Mouse (Mus musculus) CH12.LX (cell line): Measurements from ENCODE around the gene Dpp4. TPM values are rescaled to one million over a fixed set of nuclear protein-coding genes. Genes with fewer than 3 reads are reported as not detected.

Experiments
- DNase-seq: peaks from one replicate; pipeline ENCODE4 v3.0.0-alpha.2; 2013; ENCODE audit errors: extremely low read depth
- H3K27ac ChIP-seq: 2 replicates; pipeline ENCODE4 v1.5.1; 2012; ENCODE audit warnings: low read depth, mild to moderate bottlenecking, control low read depth, moderate library complexity; ENCODE audit not compliant: insufficient read depth
- H3K27me3 ChIP-seq: replicated peaks from 2 replicates; pipeline ENCODE3; 2012; ENCODE audit warnings: inconsistent platforms
- H3K36me3 ChIP-seq, 2 experiments: replicated peaks in 1 of 2; 2 replicates each; pipeline versions ENCODE3 to v1.6.1; 2012; ENCODE audit warnings: inconsistent platforms in 1 of 2, low read length in 1 of 2, mild to moderate bottlenecking in 1 of 2, mixed read lengths in 1 of 2, moderate library complexity in 1 of 2; ENCODE audit not compliant: control insufficient read depth in 1 of 2, insufficient read depth in 1 of 2
- H3K4me1 ChIP-seq, 2 experiments: 2 replicates each; pipeline ENCODE4 v1.6.1; 2012; ENCODE audit warnings: inconsistent platforms in 1 of 2, moderate library complexity in 1 of 2; ENCODE audit not compliant: insufficient read depth in 2 of 2, control insufficient read depth in 1 of 2
- H3K4me2 ChIP-seq: 2 replicates; pipeline ENCODE4 v1.6.1; 2012; ENCODE audit warnings: low read depth, mild to moderate bottlenecking, control low read depth; ENCODE audit not compliant: poor library complexity, insufficient read depth, severe bottlenecking
- H3K4me3 ChIP-seq, 3 experiments: fragments of 150-350 bp in 1 of 3; sonication (generic) in 1 of 3; replicated peaks in 1 of 3; 2 replicates each; pipeline versions ENCODE3 to v1.5.1; 2011 to 2012; ENCODE audit warnings: low read depth in 2 of 3, low read length in 2 of 3, mild to moderate bottlenecking in 2 of 3, moderate library complexity in 2 of 3, control low read depth in 1 of 3, improper control_type of control experiment in 1 of 3, inconsistent platforms in 1 of 3, mixed read lengths in 1 of 3; ENCODE audit not compliant: poor library complexity in 1 of 3
- H3K79me2 ChIP-seq: replicated peaks from 2 replicates; pipeline ENCODE4 v1.6.1; 2012; ENCODE audit warnings: mild to moderate bottlenecking, moderate library complexity; ENCODE audit not compliant: control insufficient read depth, poor library complexity, insufficient read depth, severe bottlenecking; ENCODE audit errors: extremely low read depth
- H3K9ac ChIP-seq: 2 replicates; pipeline ENCODE4 v1.6.1; 2012; ENCODE audit warnings: low read depth, mild to moderate bottlenecking, control low read depth, moderate library complexity; ENCODE audit not compliant: insufficient read depth
- H3K9me3 ChIP-seq: replicated peaks from 2 replicates; pipeline ENCODE3; 2012; ENCODE audit warnings: low read length, inconsistent platforms, mixed read lengths
- BHLHE40 ChIP-seq: IDR thresholded peaks from 2 replicates; pipeline ENCODE4 v1.6.1; 2011; ENCODE audit warnings: mild to moderate bottlenecking, low read depth, low read length, improper control_type of control experiment
- CTCF ChIP-seq, 2 experiments: IDR thresholded peaks in 1 of 2; conservative IDR thresholded peaks in 1 of 2; 2 replicates each; pipeline ENCODE4 v1.5.1; 2011 to 2012; ENCODE audit warnings: low read depth in 2 of 2, low read length in 2 of 2, improper control_type of control experiment in 1 of 2, inconsistent platforms in 1 of 2, mild to moderate bottlenecking in 1 of 2, moderate library complexity in 1 of 2
- E2F4 ChIP-seq: IDR thresholded peaks from 2 replicates; pipeline ENCODE4 v1.6.1; 2011; ENCODE audit warnings: low read depth, low read length, improper control_type of control experiment; ENCODE audit not compliant: insufficient replicate concordance
- GABPA ChIP-seq: IDR thresholded peaks from 2 replicates; pipeline ENCODE4 v1.6.1; 2012; ENCODE audit warnings: low read depth, low read length, improper control_type of control experiment, inconsistent platforms; ENCODE audit not compliant: insufficient replicate concordance
- HCFC1 ChIP-seq: IDR thresholded peaks from 2 replicates; pipeline ENCODE4 v1.6.1; 2012; ENCODE audit warnings: low read depth, mild to moderate bottlenecking, inconsistent platforms, low read length, improper control_type of control experiment
- IRF4 ChIP-seq: IDR thresholded peaks from 2 replicates; pipeline ENCODE4 v1.6.1; 2014; ENCODE audit warnings: low read depth, mild to moderate bottlenecking, inconsistent platforms, low read length, improper control_type of control experiment
- JUN ChIP-seq: IDR thresholded peaks from 2 replicates; pipeline ENCODE4 v1.6.1; 2011; ENCODE audit warnings: low read depth, mild to moderate bottlenecking, low read length, improper control_type of control experiment, moderate library complexity; ENCODE audit not compliant: insufficient read depth
- JUND ChIP-seq: conservative IDR thresholded peaks from 2 replicates; pipeline ENCODE4 v1.6.1; 2011; ENCODE audit warnings: low read depth, low read length, improper control_type of control experiment
- MAFK ChIP-seq: IDR thresholded peaks from 2 replicates; pipeline ENCODE4 v1.6.1; 2011; ENCODE audit warnings: low read length, improper control_type of control experiment; ENCODE audit not compliant: insufficient replicate concordance
- MAX ChIP-seq: IDR thresholded peaks from 2 replicates; pipeline ENCODE4 v1.6.1; 2011; ENCODE audit warnings: low read length, improper control_type of control experiment
- MEF2A ChIP-seq: IDR thresholded peaks from 2 replicates; pipeline ENCODE4 v1.6.1; 2014; ENCODE audit warnings: low read depth, mild to moderate bottlenecking, inconsistent platforms, low read length, improper control_type of control experiment, borderline replicate concordance
- MYC ChIP-seq: IDR thresholded peaks from 2 replicates; pipeline ENCODE4 v1.6.1; 2011; ENCODE audit warnings: low read depth, mild to moderate bottlenecking, improper control_type of control experiment, low read length
- NELFE ChIP-seq: IDR thresholded peaks from 2 replicates; pipeline ENCODE4 v1.6.1; 2011; ENCODE audit warnings: low read depth, low read length, improper control_type of control experiment
- PAX5 ChIP-seq: IDR thresholded peaks from 2 replicates; pipeline ENCODE4 v1.6.1; 2012; ENCODE audit warnings: low read length, inconsistent platforms, mixed read lengths
- POLR2A ChIP-seq: IDR thresholded peaks from 2 replicates; pipeline ENCODE4 v1.6.1; 2011; ENCODE audit warnings: low read depth, mild to moderate bottlenecking, improper control_type of control experiment, low read length
- RCOR1 ChIP-seq: conservative IDR thresholded peaks from 2 replicates; pipeline ENCODE4 v1.6.1; 2012; ENCODE audit warnings: low read depth, mild to moderate bottlenecking, inconsistent platforms, low read length, improper control_type of control experiment
- TBP ChIP-seq: conservative IDR thresholded peaks from 2 replicates; pipeline ENCODE4 v1.6.1; 2011; ENCODE audit warnings: low read depth, low read length, improper control_type of control experiment
- TCF12 ChIP-seq: IDR thresholded peaks from 2 replicates; pipeline ENCODE4 v1.6.1; 2014; ENCODE audit warnings: low read depth, mild to moderate bottlenecking, inconsistent platforms, low read length, improper control_type of control experiment
- USF1 ChIP-seq: IDR thresholded peaks from 2 replicates; pipeline ENCODE4 v1.6.1; 2014; ENCODE audit warnings: low read depth, mild to moderate bottlenecking, inconsistent platforms, low read length, improper control_type of control experiment
- ZC3H11A ChIP-seq: IDR thresholded peaks from 2 replicates; pipeline ENCODE4 v1.6.1; 2012; ENCODE audit warnings: low read depth, mild to moderate bottlenecking, inconsistent platforms, low read length, improper control_type of control experiment
- ZKSCAN1 ChIP-seq: IDR thresholded peaks from 2 replicates; pipeline ENCODE4 v1.6.1; 2012; ENCODE audit warnings: low read depth, inconsistent platforms, low read length, improper control_type of control experiment, borderline replicate concordance
- ZMIZ1 ChIP-seq: IDR thresholded peaks from 2 replicates; pipeline ENCODE4 v1.6.1; 2012; ENCODE audit warnings: low read depth, mild to moderate bottlenecking, inconsistent platforms, low read length, improper control_type of control experiment
- dilution Hi-C: fragments of 300-500 bp; cut with MboI; formaldehyde crosslinking; loops from 2 replicates; pipeline ENCODE4 v1.14.3; 2020; ENCODE audit warnings: low sequenced_read_pairs; ENCODE audit not compliant: extremely low pct_unique_long_range_greater_than_20kb, extremely low pct_ligation_motif_present
- in situ Hi-C: fragments of 300-500 bp; cut with MboI; formaldehyde crosslinking; loops from 3 replicates; pipeline ENCODE4 v1.14.3; 2019; ENCODE audit warnings: low sequenced_read_pairs, low pct_ligation_motif_present, low pct_unique_long_range_greater_than_20kb, mixed read lengths
- polyA plus RNA-seq: library from polyadenylated mRNA; unstranded; fragments of >175 nt; gene quantifications from 2 replicates; pipeline ENCODE4 v1.2.1, GENCODE M21; 2012; ENCODE audit warnings: low read depth; ENCODE audit not compliant: insufficient read length
- total RNA-seq, 2 experiments: library from RNA; depleted of rRNA; stranded (reverse); fragments of 300-350 nt in 1 of 2; fragments of >200 nt in 1 of 2; gene quantifications; 2 replicates each; pipeline ENCODE4 v1.2.3; 2012 to 2014

Gene Dpp4
- total and polyA plus RNA-seq, 3 experiments: 0.04 to 3.6 (median 0.29) TPM

DNA sequence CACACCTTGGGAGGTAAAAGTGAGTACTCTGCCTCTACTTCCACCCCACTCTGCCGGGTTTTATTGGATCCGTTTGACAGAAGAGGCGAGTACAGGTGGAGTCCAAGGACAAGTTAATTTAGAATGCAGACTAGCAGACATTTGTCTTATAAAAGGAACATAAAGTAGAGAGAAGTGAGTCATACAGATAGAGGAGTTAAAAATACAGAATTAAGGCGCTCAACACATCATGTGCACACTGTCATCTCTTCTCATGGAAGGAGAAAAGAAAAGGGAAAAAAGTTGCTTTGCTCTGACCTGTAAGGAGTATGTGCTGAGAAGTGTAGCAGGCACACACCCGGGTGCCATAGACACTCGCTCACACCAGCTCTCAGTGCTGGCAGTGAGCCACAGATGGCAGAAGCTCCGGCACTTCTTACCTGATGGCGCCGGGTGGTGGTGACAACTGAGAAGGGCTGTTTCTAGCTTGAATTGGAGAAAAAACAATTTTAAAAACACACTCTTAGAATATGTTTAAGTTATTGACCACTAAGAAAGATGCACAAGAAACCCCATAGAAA, 88.9 kb downstream of the Dpp4 start:
- TF ChIP-seq HCFC1 (no peak), RCOR1 (no peak), ZMIZ1 (no peak), MAFK (no peak), JUN (no peak), MAX (no peak), TCF12 (no peak), TBP (no peak), USF1 (no peak)
- dilution Hi-C loops: no loop called here
- DNase-seq: no peak

GRCm38 (mm10) chr2:62319489-62319888, 92.5 kb downstream of the Dpp4 start:
- Histone ChIP-seq H3K27me3 (no peaks in the 10 kb centered on the region), H3K79me2 (no peaks in the 10 kb centered on the region), H3K4me2 (no peak overlapping the region), H3K27ac (no peak overlapping the region), H3K4me1 (peaks cover 0 to 6% of the 10 kb centered on the region in 2 experiments; a peak in 1 of 4 replicates), H3K4me3 (no peak overlapping the region), H3K36me3 (no peaks in the 10 kb centered on the region), H3K9me3 (no peaks in the 10 kb centered on the region), H3K9ac (no peak overlapping the region)
- in situ Hi-C loops: no loop called here
- no peak for TF ChIP-seq USF1
- no peak for TF ChIP-seq BHLHE40
- TF ChIP-seq CTCF (conservative IDR thresholded peaks at IDR 0.05 in 1 of 2, IDR thresholded peaks at IDR 0.05 in 1 of 2; ENCODE audit: low read depth in 2 of 2, low read length in 2 of 2): no peak
- no peak for TF ChIP-seq E2F4
- TF ChIP-seq NELFE: no peak
- no peak for TF ChIP-seq PAX5
- TF ChIP-seq ZKSCAN1: no peak
- no peak for TF ChIP-seq MYC
- TF ChIP-seq ZC3H11A: no peak
- no peak for TF ChIP-seq RCOR1
- TF ChIP-seq MAX: no peak
- no peak for TF ChIP-seq POLR2A
- no peak for TF ChIP-seq IRF4
- TF ChIP-seq JUND: no peak
- no peak for TF ChIP-seq GABPA
- TF ChIP-seq TBP: no peak
- TF ChIP-seq MEF2A: no peak
- DNase-seq: no peak
- dilution Hi-C loops: no loop called here

More for the DNA sequence above, 88.9 kb downstream of the Dpp4 start:
- Histone ChIP-seq H3K27ac (no peak overlapping the region), H3K4me3 (no peak overlapping the region), H3K4me2 (no peak overlapping the region), H3K4me1 (peaks cover 0 to 7% of the 10 kb centered on the region in 2 experiments; a peak in 1 of 4 replicates), H3K9me3 (no peaks in the 10 kb centered on the region), H3K9ac (no peak overlapping the region), H3K79me2 (no peaks in the 10 kb centered on the region), H3K27me3 (no peaks in the 10 kb centered on the region), H3K36me3 (no peaks in the 10 kb centered on the region)
- in situ Hi-C loops: no loop called here
